Mouse (Mus musculus) liver, embryonic 16.5 days (tissue): ENCODE data around the gene Taar7d. TPM values are rescaled to one million over a fixed set of nuclear protein-coding genes. Genes with fewer than 3 reads are reported as not detected.

Experiments
- polyA plus RNA-seq: library from polyadenylated mRNA; unstranded; fragments of >200 nt; fragmentation: Nextera tagmentation; extraction: Ambion mirVana; gene quantifications from 2 replicates; pipeline ENCODE4 v1.2.1, GENCODE M21; 2015

The Taar7d gene
- polyA plus RNA-seq, 1 experiment from 2014 or later = not detected

Other genes starting within 250 kb of the Taar7d start
- 102 and 122 TPM in 2 replicates for gene Rps12, start 239.9 kb upstream of the Taar7d start, polyA plus RNA-seq
- 1.7 and 1.9 TPM in 2 replicates for gene Slc18b1, start 230.2 kb upstream of the Taar7d start, polyA plus RNA-seq
- gene Vnn3, start 175.8 kb upstream of the Taar7d start, polyA plus RNA-seq = 8.3 and 12.2 TPM in 2 replicates
- gene Vnn1, start 132.5 kb upstream of the Taar7d start, polyA plus RNA-seq = 2.2 and 2.8 TPM in 2 replicates
- not detected in 2 replicates for gene Taar1, start 106.9 kb upstream of the Taar7d start, polyA plus RNA-seq
- not detected in 2 replicates for gene Taar2, start 88.7 kb upstream of the Taar7d start, polyA plus RNA-seq
- gene Taar3, start 77.7 kb upstream of the Taar7d start, polyA plus RNA-seq = not detected in 2 replicates
- not detected in 2 replicates for gene Taar4, start 66.7 kb upstream of the Taar7d start, polyA plus RNA-seq
- gene Taar5, start 56.5 kb upstream of the Taar7d start, polyA plus RNA-seq = not detected in 2 replicates
- not detected in 2 replicates for gene Taar6, start 41.6 kb upstream of the Taar7d start, polyA plus RNA-seq
- gene Taar7a, start 33.7 kb upstream of the Taar7d start, polyA plus RNA-seq = not detected in 2 replicates
- gene Taar7b, start 27.3 kb upstream of the Taar7d start, polyA plus RNA-seq = not detected in 2 replicates
- not detected in 2 replicates for gene Taar7e, start 10.4 kb downstream of the Taar7d start, polyA plus RNA-seq
- gene Taar7f, start 22.3 kb downstream of the Taar7d start, polyA plus RNA-seq = not detected in 2 replicates
- not detected in 2 replicates for gene Taar8a, start 49.3 kb downstream of the Taar7d start, polyA plus RNA-seq
- gene Taar8b, start 65.1 kb downstream of the Taar7d start, polyA plus RNA-seq = not detected in 2 replicates
- gene Taar8c, start 74.7 kb downstream of the Taar7d start, polyA plus RNA-seq = not detected in 2 replicates
- not detected in 2 replicates for gene Taar9, start 82.3 kb downstream of the Taar7d start, polyA plus RNA-seq
- gene Stx7, start 122.1 kb downstream of the Taar7d start, polyA plus RNA-seq = 25.9 and 26.8 TPM in 2 replicates
- 0.11 and 0.25 TPM in 2 replicates for gene Moxd1, start 196.3 kb downstream of the Taar7d start, polyA plus RNA-seq